Mouse (Mus musculus) cerebellum, adult 18-20 months (tissue): Measurements from ENCODE around the gene Fli1.

Experiments
- DNase-seq, 2 experiments: peaks; one replicate each; pipeline ENCODE4 v3.0.0; 2021

The Fli1 gene

DNA sequence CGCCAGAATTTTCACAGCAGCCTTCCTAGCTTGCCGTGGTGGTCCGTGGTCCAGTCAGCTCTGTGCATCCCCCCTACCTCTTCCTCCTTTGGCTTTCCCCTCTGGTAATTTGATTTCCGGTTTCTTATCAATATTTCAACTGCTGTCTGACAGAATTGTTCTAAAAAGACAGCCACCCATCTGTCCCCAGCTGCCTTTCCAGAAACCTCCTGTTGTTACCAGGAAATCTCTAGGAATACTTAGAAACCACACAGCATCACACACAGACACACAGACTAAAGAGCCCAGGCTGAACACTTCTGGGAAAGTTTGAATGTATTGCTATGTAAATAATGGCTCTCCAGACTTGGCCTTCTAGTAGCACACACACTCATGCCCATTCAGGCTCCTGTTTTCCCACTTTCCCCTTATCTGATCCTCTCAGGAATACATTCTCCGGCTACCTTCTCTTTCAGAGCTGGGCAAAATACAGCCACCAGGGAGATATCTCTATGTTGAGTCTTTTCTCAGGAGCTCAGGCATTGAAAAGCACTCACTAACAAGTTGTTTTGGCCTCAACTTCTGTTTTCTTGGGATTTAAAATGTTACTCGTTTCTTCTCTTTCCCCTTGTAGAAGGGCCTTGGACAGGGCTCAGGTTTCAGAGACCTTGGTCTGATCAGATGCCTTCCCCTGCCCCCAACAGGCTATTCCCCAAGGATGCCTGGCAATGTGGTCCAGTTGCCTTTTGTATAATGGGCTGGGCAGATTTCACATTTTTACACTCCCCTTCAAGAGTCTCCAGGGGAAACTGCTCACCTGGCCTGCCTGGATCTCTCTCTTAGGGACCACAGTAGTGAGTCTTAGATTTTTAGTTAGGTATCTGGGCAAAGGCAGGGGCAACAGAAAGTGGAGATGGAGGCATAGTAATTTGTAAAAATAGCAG, 7.1 kb upstream of the Fli1 start:
- no peak for DNase-seq

DNA sequence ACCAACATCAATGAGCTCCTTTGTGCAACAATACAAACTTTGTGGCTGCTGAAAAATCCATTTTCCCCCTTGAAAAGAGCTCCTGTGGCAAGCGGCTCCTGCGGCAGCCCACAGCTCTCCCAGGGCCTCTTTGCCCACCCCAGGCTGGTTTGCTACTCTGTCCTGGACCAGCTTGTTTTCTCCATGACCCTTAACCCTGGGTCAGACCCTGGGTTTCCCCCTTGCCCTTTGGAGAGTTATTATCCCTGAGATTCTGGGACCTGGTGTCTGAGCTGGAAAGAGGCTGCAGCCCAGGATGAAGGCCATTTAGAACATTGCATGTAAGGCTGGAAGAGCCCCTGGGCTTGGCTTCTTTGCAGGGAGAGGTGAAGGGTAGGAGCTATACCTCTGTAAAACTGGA, 4.1 kb upstream of the Fli1 start:
- DNase-seq, result no peak

DNA sequence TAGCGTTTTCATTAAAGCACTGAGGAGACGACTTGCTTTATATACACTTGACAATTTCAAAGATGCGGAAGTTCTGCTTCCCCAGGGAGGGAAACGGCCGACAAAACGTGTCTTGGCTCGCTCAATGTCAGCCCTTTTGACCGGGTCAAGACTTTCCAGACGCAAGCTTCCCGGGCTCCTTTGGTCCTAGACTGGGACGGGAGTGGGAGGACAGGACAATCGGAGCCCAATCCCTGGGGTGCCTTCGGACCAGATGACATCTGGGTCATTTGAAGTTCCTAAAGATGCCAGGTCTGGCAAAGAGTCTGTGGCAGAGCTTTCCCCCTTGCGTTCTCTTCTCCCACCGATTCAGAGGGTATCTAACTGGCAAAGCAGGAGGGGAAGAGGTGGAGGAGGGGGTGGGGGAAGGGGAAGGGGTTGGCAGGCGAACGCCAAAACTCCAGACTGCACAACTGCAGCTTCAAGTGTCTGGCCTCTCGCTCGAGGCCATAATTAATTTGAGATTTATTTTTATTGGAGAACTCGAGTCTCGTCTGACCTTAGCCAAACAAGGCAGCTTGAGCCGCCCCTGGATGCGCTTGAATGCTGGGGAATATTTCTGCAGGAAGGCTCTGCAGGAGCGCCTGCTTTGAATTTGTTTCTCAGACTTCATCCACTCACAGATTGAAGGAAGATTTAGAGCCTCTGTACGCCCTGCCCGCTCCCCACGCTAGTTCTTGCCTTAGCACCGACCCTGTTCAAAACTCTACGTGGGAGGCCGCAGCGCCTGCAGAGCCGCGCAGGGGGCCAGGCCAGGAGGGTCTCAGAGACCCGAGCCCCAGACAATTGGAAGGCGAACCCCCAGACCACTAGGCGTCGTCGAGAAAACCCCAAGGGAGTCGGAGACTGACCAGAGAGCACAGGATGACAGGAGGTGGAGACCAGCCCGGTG, 2.3 kb upstream of the Fli1 start:
- no peak for DNase-seq

DNA sequence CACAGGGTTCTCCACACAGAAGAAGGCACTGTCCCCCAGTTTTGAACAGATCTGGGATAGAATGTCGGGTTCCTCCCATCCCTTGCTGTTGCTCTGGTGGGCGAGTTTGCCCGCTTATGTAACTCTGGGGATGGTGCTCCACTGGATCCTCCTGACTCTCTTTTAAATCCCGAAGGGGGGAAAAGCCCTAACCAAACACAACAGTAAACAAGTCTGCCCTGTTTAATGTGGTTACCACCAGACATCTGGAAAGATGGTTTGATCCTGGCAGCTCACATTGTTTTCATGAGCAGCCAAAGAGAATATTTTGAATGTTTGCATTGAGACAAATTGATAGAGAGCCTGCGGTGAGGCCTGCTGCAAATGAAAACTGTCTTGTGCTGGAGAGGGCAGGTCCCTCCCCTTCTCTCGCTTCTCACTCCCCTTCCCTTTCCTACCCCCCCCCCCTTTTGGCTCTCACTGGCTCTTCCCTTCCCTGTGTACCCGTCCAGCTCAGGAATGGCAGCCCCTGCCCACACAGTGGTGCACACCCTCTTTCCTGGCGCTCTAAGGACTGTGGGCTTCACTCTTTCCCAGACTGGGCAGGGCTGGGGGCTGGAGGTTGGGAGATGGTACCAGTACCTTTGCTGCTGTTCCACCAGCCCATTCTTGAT, 1.4 kb upstream of the Fli1 start:
- DNase-seq, result no peak

DNA sequence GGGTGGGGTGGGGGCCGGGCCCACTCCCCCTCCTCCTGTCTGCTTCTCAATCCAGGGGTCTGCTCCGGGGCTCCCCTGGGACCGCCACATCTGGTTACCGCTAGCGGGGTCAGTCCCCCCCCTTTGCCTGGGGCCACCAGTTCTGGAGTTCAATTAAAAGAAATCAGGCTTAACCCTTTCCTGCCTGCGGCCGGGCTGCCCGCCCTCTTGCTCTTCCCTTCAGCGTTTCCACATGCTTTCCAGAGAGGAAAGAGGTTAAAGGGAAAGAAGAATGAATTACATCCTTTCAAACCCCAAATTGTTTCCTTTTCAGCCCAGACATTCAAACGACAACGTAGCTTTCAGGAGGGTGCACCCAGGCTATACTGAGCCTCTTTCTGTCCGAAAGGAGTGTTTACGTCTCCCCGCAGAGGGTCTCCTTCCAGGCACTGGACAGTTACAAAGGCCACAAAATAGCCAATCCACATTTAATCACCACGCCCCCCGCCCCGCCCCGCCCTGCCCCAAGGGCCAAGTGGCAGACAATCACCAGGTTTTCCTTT, 450 bp upstream of the Fli1 start:
- no peak for DNase-seq

DNA sequence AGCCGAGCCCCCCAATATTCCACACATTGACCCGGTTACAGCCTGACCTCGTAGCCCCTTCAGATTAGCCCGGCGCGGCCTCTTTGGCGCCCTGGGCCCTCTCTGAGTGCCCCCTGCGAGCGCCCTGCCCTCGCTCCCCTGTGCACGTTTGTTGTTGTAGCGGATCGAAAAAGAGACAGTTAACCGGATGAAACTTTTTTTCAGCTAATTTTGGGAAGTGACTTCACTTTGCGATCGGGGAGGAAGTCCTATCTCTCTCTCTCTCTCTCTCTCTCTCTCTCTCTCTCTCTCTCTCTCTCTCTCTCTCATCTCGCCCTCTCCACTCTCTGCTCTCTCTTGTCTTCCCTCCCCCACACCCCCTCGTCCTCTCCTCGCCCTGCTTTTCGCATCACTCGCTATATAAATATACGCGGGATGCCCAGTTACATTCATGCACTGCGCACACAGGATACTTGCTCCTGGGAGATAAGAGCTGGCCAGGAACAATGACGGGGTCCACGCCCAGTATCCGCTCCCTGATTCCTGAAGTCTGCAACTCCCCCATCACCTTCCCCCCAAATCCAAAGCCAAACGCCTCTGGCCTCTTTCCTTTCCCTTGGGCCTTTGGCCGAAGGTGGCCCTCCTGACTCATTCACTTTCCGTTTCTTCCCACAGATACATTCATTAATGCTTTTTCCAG, 1.3 kb downstream of the Fli1 start:
- DNase-seq, result no peak

DNA sequence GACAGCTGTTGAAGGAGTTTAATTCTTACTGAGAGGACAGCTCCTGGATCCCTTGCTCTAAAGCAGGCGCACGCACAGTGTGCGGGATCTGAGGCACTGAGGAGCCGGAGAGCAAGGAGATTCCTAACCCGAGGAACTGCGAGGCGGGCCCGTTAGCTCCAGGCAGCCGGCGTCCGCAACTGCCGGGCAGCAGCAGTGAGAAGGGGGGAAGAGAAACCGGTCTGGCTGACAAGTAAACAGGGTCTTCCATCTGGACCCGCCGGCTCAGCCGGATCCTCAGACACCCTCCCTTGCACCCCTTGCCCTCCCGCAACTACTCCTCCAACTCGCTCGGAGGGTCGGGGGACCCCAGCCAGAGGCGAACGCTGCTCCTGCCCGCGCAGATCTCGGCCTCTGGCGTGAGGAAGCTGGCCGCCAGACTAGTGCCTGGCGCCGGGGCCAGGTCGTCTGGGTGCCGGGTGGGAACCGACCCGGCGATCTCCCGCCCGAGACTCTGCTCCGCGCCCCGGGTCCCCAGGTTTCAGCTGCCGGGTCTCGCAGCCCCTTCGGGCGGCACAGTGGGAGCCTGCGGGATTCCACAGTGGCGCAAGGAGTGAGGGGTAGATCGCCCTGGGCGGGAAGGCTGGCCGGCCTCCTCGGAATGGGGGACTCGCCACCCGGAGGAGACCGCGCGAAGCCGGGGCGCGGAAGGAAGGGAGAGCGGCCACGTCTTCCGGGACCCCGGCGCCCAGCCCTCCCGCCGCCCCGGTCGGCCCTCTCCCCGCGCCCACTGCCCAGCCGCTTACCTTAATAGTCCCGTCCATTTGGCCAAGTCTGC, 2.0 kb downstream of the Fli1 start:
- DNase-seq, result no peak

DNA sequence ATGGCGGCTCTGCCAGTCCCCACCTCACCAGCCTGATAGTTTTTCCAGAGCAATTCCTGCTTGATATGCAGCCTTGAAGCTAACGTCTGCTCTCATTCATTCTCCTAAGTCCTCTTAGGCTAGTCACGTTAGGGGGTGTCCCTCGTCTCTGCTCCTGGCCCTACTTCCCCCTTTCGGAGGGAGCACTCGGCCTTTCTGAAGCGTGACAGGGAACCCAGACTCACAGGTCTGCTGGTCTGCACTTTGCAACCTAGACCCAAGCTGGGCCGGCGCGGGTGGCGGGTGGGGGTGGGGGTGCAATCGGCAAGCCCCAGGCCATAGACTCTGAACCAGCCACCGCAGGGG, 2.6 kb downstream of the Fli1 start:
- no peak for DNase-seq

DNA sequence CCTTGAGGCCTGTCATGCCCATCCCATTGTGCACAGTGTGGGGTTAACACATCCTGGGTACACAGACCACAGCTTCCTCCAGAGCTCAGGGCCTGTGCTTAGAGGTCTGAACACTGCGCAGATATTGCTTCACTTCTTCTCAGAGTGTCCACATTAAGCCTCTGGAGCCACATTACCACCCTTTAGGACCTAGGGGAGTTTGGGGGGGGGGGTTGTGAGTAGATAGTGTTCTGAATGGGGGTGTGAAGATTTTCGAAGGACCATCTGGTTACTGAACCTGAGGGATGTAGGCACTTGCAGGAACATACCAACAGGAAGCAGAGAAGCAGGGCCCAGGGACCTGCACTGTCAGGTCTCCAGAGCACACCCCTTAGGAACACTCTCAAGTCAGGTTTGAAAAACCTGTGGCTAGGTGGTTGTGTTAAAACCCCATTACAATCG, 3.3 kb downstream of the Fli1 start:
- no peak for DNase-seq

DNA sequence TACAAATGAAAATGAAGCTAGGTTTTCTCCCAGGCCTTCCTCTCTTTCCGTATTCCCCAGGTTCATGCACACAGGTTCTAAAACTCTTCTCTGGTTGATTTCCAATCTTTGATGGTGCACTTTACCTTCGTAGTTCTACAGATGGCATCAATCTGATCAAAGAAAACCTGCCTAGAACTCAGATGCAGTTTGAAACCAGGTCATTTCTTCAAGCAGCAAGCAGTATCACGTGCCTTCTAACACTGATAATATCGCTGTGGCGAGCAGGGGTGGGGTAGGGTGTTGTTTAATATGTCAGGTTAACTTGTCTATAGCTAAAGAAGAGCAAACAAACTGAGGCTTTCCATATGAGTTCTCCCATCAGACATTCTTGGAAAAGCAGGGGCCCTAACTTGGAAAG, 4.5 kb downstream of the Fli1 start:
- DNase-seq, result no peak

DNA sequence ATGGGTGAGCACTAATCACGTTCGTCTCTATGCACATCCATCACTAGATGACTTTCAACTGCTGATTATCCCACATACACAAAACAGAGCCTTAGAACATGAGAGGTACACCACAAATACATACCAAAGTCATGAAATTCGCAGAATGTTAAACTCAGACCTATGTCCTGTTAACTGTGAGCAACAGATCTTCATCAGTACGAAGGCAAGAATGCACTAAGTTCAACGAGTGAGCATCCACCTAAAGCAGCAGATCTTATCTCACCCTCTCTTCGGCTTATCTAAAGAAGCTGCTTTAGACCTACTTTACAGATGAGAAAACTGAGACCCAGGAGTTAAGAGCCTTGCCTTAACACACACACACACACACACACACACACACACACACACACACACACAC, 5.0 kb downstream of the Fli1 start:
- DNase-seq, result no peak

DNA sequence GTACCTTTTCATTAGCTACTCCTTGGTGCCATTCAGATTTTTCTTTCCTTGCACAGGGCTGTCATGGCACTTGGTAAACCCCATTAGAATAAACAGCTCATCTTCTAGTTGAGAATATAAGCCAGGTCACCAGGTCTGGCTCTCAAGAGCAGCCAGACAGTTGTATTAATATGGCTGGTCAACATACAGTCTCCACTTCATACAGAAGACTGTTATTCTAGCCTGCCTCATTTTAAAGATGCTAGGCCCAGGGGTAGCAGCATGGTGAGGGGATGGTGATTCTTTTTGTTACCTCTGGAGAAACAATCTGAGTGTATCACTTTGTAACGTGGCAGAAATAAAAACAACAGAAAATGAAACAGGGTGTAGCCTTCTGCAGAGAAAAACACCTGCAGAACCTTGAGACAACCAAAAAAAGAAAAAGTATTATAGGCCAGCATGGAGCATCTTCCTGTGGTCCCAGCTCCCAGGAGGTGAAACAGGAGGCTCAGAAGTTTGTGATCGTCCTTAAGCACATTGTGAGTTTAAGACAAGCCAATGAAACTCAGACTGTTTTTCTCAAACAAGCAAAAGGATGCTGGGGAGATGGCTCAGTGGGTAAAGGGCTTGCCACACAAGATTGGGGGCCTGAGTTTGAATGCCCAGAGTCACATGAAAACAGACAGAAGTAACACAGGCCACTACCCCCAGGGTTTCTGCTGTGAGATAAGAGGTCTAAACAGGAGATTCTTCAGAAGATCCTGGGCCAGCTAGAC, 7.3 kb downstream of the Fli1 start:
- no peak for DNase-seq

DNA sequence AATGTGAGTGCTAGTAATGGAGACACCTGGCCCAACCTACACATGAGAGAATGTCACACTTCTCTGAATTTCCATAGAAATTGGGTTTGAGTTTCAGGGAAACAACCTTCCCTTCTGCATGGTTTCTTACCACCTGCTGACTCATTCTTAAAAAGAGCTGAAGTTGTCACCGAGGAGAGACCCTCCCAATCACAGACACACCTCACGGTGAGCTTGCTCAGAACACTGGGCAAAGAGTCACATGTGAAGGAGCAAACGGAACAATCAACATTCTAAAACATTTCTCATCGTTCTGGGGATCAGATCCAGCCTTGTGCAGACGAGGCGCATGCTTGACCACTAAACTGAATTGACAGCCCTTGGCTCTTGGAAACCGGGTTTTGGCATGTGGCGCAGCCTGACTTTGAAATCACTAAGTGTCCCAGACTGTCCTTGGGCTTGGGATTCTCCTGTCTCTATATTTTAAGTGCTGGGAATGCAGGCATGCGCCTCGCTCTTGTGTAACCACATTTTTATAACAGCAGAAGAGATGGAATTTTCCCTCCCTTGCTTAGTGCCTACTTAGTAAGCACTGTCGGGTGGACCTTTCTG, 8.5 kb downstream of the Fli1 start:
- DNase-seq, result no peak

DNA sequence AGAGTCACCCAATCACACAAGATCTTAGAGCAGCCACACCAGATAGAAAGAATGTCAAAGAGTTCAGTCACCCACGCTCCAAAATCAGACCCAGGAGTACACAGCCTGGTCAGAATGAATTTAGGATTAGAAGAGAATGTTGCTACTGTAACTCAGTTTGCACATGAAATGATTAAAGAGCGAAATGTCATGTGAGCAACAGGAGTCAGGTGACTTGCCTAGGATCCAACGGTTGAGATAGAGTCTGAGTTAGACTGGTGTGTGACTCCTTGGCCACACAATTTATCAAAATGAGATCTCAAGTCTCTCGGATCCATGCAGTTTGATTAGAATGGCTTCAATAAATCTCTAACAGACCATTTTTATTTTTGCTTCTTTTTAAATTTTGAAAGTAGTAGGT, 11.1 kb downstream of the Fli1 start:
- DNase-seq, result no peak

DNA sequence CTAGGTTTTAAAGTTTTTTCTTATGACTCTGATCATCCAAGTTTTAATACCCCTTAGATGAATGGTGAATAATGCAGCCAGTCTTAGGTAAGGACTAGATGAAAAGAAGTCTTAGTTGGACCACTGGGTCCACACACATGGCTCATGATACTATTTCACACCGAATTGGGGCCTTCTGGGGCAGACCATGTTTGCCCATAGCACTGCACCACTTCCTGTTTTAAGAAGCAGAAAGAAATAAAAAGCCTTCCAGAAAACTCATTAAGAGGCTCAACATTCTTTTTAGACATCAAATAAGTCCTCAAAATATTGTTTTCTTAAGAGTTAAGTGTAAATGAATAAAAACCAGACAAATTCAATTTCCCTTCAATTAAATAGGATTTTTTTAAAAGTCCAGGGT, 11.7 kb downstream of the Fli1 start:
- DNase-seq, result no peak

DNA sequence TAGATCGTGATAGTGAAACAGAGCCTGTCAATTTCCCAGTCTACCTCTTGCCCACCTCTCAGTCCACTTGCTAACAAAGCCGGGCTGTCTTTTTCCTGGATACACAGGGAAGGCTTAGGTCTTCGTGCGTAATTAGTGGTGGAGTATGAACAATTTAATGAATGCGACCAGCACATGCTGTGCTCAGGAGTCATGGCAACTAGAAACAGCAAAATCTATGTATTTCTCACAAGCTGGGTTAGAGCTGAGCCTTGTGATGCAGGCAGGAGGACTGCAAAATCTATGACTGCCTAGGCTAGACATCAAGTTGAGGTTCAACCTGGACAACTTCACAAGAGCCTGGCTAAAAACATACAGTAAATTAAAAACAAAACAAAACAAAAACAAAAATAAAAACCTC, 12.5 kb downstream of the Fli1 start:
- DNase-seq, result no peak

DNA sequence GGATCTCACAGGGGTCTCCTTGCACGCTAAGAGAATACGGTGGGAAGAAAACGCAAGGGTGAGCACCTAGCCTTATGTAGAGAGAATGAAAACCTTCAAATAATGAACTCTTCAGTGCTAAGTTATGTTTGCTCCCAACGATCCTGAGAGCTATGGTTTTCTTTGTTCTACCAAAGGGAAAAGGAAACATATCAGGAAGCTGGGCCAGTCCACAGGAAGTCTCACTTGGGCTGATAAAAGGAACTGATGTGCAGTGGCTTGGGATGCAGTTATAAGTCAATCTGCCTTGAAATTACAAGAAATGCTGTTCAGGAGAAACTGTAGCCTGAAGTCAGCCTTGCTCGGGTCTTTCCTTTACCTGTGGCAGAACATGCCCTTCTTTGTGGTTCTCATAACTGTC, 13.1 kb downstream of the Fli1 start:
- DNase-seq, result no peak

DNA sequence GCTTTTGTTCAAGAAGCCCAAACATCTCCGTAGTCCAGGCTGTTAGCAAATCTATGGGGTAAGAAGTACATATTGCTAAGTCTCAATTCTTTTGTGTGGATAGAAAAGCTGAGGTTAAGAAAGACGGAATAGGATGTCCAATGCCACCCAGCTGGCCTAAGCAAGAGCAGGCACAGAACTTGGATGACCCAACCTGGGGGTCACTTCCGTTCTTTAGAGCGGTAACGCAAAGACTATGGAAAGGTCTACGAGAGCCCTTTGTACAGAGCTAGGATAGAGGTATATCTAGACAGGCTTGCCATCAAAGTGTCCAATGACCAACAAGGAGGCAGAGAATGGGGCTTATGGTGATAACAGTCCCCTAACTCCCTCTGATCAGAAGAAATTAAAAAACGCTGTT, 15.3 kb downstream of the Fli1 start:
- DNase-seq, result no peak

DNA sequence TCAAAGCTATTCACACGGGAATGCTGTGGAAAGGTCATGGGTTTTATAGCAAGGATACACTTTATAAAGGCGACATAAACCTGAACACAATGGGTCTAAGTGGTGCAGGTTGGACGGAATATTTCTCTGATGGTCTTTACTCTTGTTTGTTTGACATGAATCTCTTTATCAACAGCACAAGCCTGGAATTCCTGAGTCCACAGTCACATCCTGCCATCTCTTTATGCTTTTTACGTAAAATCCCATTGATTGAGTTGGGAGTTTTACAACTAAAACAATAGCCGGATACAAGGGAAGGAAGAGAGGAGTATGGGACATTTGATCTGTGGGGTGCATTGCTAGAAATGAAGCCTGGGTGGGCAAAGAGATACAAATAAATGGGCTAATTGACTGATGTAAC, 16.9 kb downstream of the Fli1 start:
- DNase-seq, result no peak

DNA sequence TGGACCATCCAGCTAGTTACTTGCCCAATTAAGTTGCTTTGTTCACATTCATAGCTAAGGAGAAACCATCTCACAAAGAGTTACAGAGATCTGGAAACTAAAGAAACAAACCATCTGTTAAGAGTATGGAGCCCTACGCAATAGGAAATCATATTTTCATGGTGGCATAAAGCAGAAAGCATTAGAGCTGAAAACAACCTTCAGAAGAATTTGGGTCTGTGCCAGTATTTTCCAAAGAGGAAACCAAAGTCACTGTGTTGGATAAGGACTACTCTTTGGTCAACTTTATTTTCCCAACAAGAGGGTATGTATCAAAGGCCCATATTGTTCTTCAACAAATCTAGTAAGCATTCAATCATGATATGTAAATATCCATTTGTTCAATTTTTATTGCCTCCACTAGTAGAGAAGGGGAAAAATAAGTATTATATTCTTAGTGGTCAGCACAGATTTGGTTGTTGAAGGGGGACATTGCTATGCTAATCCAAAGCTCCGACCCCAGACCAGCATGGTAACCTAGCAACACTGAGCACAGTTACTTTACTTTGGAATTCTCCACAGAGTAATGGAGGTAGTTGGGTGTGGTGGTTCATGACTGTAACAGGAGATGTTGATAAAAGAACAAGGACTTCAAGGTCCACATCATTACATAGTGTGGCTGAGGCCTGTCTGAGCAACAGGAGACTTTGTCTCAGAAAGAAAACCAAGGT, 20.0 kb downstream of the Fli1 start:
- no peak for DNase-seq
